Mouse (Mus musculus): Measurements from ENCODE around the gene Trip10. TPM values are rescaled to one million over a fixed set of nuclear protein-coding genes. Genes with fewer than 3 reads are reported as not detected.

The Trip10 gene
- 100 to 1,000 TPM in 5 of 26 experiments, 10 to 100 TPM in 21; 14.3 to 357 (median 42.1) TPM for total RNA-seq (2018; cell fraction: chromatin; rRNA removed)
- total RNA-seq (2018; cell fraction: cytosol; rRNA removed), result 10 to 100 TPM in 17 of 26 experiments, 1 to 10 TPM in 9; 5.2 to 56.0 (median 15.0) TPM
- total RNA-seq (2018; cell fraction: nucleus; rRNA removed), result 100 to 1,000 TPM in 3 of 26 experiments, 10 to 100 TPM in 19, 1 to 10 TPM in 4; 8.2 to 261 (median 20.5) TPM
- 16.5 to 20.2 TPM (median 17.0 TPM) in 3 replicates for polyA plus RNA-seq (2018)

GRCm38 (mm10) chr17:57249186-57250181 lies at the start of gene Trip10:
TSS of gene Trip10 (plus strand) at chr17:57249455.
- H3K79me2 ChIP-seq (ENCODE audit: inconsistent target), result peaks cover 7% of the 10 kb centered on the region; the same call in 1 of the 2 replicates
- peak within 1 kb of the TSS; percentile 72 for H3K27ac ChIP-seq
- peaks cover 25% of the 10 kb centered on the region for H3K36me3 ChIP-seq (ENCODE audit: inconsistent target)
- peak within 1 kb of the TSS; percentile 89 for H3K4me3 ChIP-seq (ENCODE audit: inconsistent target)
- WGBS (ENCODE audit: missing documents), result under 1% methylated on average over 47 of the region's 52 CpGs

GRCm38 (mm10) chr17:57201841-57202724 lies 47.2 kb upstream of the Trip10 start:
- no peaks in the 10 kb centered on the region for H3K79me2 ChIP-seq (ENCODE audit: inconsistent target)
- 77% methylated on average over 8 of the region's 10 CpGs for WGBS (ENCODE audit: missing documents)
- H3K36me3 ChIP-seq (ENCODE audit: inconsistent target), result peaks cover 13% of the 10 kb centered on the region; the same call in 1 of the 2 replicates
- no peak overlapping the region for H3K27ac ChIP-seq
- H3K4me3 ChIP-seq (ENCODE audit: inconsistent target), result no peak overlapping the region

GRCm38 (mm10) chr17:57207938-57208337 lies 41.3 kb upstream of the Trip10 start:
- 95% methylated on average over 3 of the region's 3 CpGs for WGBS (ENCODE audit: missing documents)
- peaks cover 38% of the 10 kb centered on the region for H3K36me3 ChIP-seq (ENCODE audit: inconsistent target)

GRCm38 (mm10) chr17:57209330-57209729 lies 39.9 kb upstream of the Trip10 start:
- Histone ChIP-seq H3K36me3 (ENCODE audit: inconsistent target) (peaks cover 52% of the 10 kb centered on the region), H3K79me2 (ENCODE audit: inconsistent target) (no peaks in the 10 kb centered on the region), H3K4me3 (ENCODE audit: inconsistent target) (no peak overlapping the region), H3K27ac (no peak overlapping the region)
- WGBS (ENCODE audit: missing documents), result 60% methylated on average over 4 of the region's 4 CpGs

More at GRCm38 (mm10) chr17:57207938-57208337, 41.3 kb upstream of the Trip10 start:
- H3K27ac ChIP-seq, result no peak overlapping the region
- no peak overlapping the region for H3K4me3 ChIP-seq (ENCODE audit: inconsistent target)
- no peaks in the 10 kb centered on the region for H3K79me2 ChIP-seq (ENCODE audit: inconsistent target)

- Histone ChIP-seq H3K27ac (no peak overlapping the region), H3K79me2 (ENCODE audit: inconsistent target) (no peaks in the 10 kb centered on the region), H3K4me3 (ENCODE audit: inconsistent target) (no peak overlapping the region), H3K36me3 (ENCODE audit: inconsistent target) (peaks cover 56% of the 10 kb centered on the region)
- 87% methylated on average over 9 of the region's 9 CpGs for WGBS (ENCODE audit: missing documents)
These were observed 37.8 kb upstream of the Trip10 start for GRCm38 (mm10) chr17:57211501-57211900.

GRCm38 (mm10) chr17:57214676-57215387 lies 34.4 kb upstream of the Trip10 start:
- Histone ChIP-seq H3K79me2 (ENCODE audit: inconsistent target) (no peaks in the 10 kb centered on the region), H3K36me3 (ENCODE audit: inconsistent target) (peaks cover 57% of the 10 kb centered on the region), H3K4me3 (ENCODE audit: inconsistent target) (no peak overlapping the region), H3K27ac (no peak overlapping the region)
- 70% methylated on average over 12 of the region's 13 CpGs for WGBS (ENCODE audit: missing documents)

- WGBS (ENCODE audit: missing documents), result 82% methylated on average over 10 of the region's 12 CpGs
- H3K27ac ChIP-seq, result no peak overlapping the region
- H3K4me3 ChIP-seq (ENCODE audit: inconsistent target), result no peak overlapping the region
- no peaks in the 10 kb centered on the region for H3K79me2 ChIP-seq (ENCODE audit: inconsistent target)
- H3K36me3 ChIP-seq (ENCODE audit: inconsistent target), result peaks cover 43% of the 10 kb centered on the region; the same call in 1 of the 2 replicates
These were observed 30.8 kb upstream of the Trip10 start for GRCm38 (mm10) chr17:57218335-57218900.

GRCm38 (mm10) chr17:57219167-57219883 lies 29.9 kb upstream of the Trip10 start:
- Histone ChIP-seq H3K36me3 (ENCODE audit: inconsistent target) (peaks cover 34% of the 10 kb centered on the region; the same call in 1 of the 2 replicates), H3K79me2 (ENCODE audit: inconsistent target) (no peaks in the 10 kb centered on the region), H3K4me3 (ENCODE audit: inconsistent target) (no peak overlapping the region), H3K27ac (no peak overlapping the region)
- 31% methylated on average over 8 of the region's 11 CpGs for WGBS (ENCODE audit: missing documents)

- H3K4me3 ChIP-seq (ENCODE audit: inconsistent target), result no peak overlapping the region
- H3K79me2 ChIP-seq (ENCODE audit: inconsistent target), result no peaks in the 10 kb centered on the region
- no peak overlapping the region for H3K27ac ChIP-seq
- peaks cover 31% of the 10 kb centered on the region; the same call in 1 of the 2 replicates for H3K36me3 ChIP-seq (ENCODE audit: inconsistent target)
- 17% methylated on average over 3 of the region's 3 CpGs for WGBS (ENCODE audit: missing documents)
These were observed 29.4 kb upstream of the Trip10 start for GRCm38 (mm10) chr17:57219884-57220207.

- no peak overlapping the region for H3K4me3 ChIP-seq (ENCODE audit: inconsistent target)
- no peaks in the 10 kb centered on the region for H3K79me2 ChIP-seq (ENCODE audit: inconsistent target)
- no peak overlapping the region for H3K27ac ChIP-seq
- 77% methylated on average over 4 of the region's 4 CpGs for WGBS (ENCODE audit: missing documents)
- H3K36me3 ChIP-seq (ENCODE audit: inconsistent target), result peaks cover 12% of the 10 kb centered on the region; the same call in 1 of the 2 replicates
These were observed 27.3 kb upstream of the Trip10 start for GRCm38 (mm10) chr17:57221911-57222310.

- WGBS (ENCODE audit: missing documents), result 61% methylated on average over 9 of the region's 9 CpGs
- Histone ChIP-seq H3K36me3 (ENCODE audit: inconsistent target) (peaks cover 9% of the 10 kb centered on the region; the same call in 1 of the 2 replicates), H3K79me2 (ENCODE audit: inconsistent target) (no peaks in the 10 kb centered on the region), H3K4me3 (ENCODE audit: inconsistent target) (no peak overlapping the region), H3K27ac (no peak overlapping the region)
These were observed 25.9 kb upstream of the Trip10 start for GRCm38 (mm10) chr17:57223313-57223712.

- Histone ChIP-seq H3K4me3 (ENCODE audit: inconsistent target) (no peak overlapping the region), H3K27ac (no peak overlapping the region)
- no CpG with 5 or more reads among the region's 2 CpGs for WGBS (ENCODE audit: missing documents)
These were observed 21.8 kb upstream of the Trip10 start for GRCm38 (mm10) chr17:57227468-57227867.

GRCm38 (mm10) chr17:57228014-57228413 lies 21.2 kb upstream of the Trip10 start, which contains the start of gene C3:
TSS of gene C3 (minus strand) at chr17:57228136.
- Histone ChIP-seq H3K27ac (no peak within 1 kb of the TSS), H3K4me3 (ENCODE audit: inconsistent target) (no peak within 1 kb of the TSS), H3K36me3 (ENCODE audit: inconsistent target) (peaks cover under 1% of the 10 kb centered on the region; the same call in 1 of the 2 replicates), H3K79me2 (ENCODE audit: inconsistent target) (no peaks in the 10 kb centered on the region)
- 13% methylated on average over 3 of the region's 3 CpGs for WGBS (ENCODE audit: missing documents)

More at GRCm38 (mm10) chr17:57227468-57227867, 21.8 kb upstream of the Trip10 start:
- Histone ChIP-seq H3K79me2 (ENCODE audit: inconsistent target) (no peaks in the 10 kb centered on the region), H3K36me3 (ENCODE audit: inconsistent target) (peaks cover 3% of the 10 kb centered on the region; the same call in 1 of the 2 replicates)
